Mouse (Mus musculus): ENCODE measurements at regions not wholly inside any gene's neighbourhood (a gene's known extent, or its start where the extent isn't known, plus 50 kb on each side); places are given as distances from the start of the nearest gene placed in this dataset.

- no peak for ATAC-seq (ENCODE audit: insufficient read depth, low FRiP score)
- Histone ChIP-seq H3K9me3 (replicated peaks; ENCODE audit: control insufficient read depth, low read length) (peaks cover 7% of the 10 kb centered on the region; the same call in 1 of the 2 replicates), H3K27ac (ENCODE audit: low read length) (no peak overlapping the region), H3K36me3 (ENCODE audit: control insufficient read depth, insufficient read depth, low read length) (no peaks in the 10 kb centered on the region), H3K4me2 (ENCODE audit: low read depth, low read length) (no peak overlapping the region), H3K4me3 (replicated peaks; ENCODE audit: low read length) (no peak overlapping the region), H3K4me1 (ENCODE audit: control insufficient read depth, insufficient read depth, low read length) (no peaks in the 10 kb centered on the region), H3K27me3 (ENCODE audit: control insufficient read depth, insufficient read depth, low read length) (no peaks in the 10 kb centered on the region), H3K9ac (ENCODE audit: low read length) (no peak overlapping the region)
- WGBS, result 62% methylated on average over 2 of the region's 2 CpGs
These were observed 84.6 kb upstream of the Cpeb4 start for GRCm38 (mm10) chr11:31787376-31787775.

GRCm38 (mm10) chr11:31787917-31788703 is 83.9 kb upstream of the Cpeb4 start:
- Histone ChIP-seq H3K4me1 (ENCODE audit: control insufficient read depth, insufficient read depth, low read length) (no peaks in the 10 kb centered on the region), H3K27me3 (ENCODE audit: control insufficient read depth, insufficient read depth, low read length) (no peaks in the 10 kb centered on the region), H3K27ac (ENCODE audit: low read length) (no peak overlapping the region), H3K4me3 (replicated peaks; ENCODE audit: low read length) (no peak overlapping the region), H3K4me2 (ENCODE audit: low read depth, low read length) (no peak overlapping the region), H3K9me3 (replicated peaks; ENCODE audit: control insufficient read depth, low read length) (peaks cover 5% of the 10 kb centered on the region; the same call in 1 of the 2 replicates), H3K9ac (ENCODE audit: low read length) (no peak overlapping the region), H3K36me3 (ENCODE audit: control insufficient read depth, insufficient read depth, low read length) (no peaks in the 10 kb centered on the region)
- peak; percentile 13; the same call in 1 of the 2 replicates for ATAC-seq (ENCODE audit: insufficient read depth, low FRiP score)
- 37% methylated on average over 2 of the region's 2 CpGs for WGBS

GRCm38 (mm10) chr11:31789967-31790366 is 82.0 kb upstream of the Cpeb4 start:
- H3K4me2 ChIP-seq (ENCODE audit: low read depth, low read length), result no peak overlapping the region
- WGBS, result 71% methylated on average over 3 of the region's 3 CpGs
- no peak overlapping the region for H3K9ac ChIP-seq (ENCODE audit: low read length)
- H3K9me3 ChIP-seq (replicated peaks; ENCODE audit: control insufficient read depth, low read length), result no peaks in the 10 kb centered on the region
- ATAC-seq (ENCODE audit: insufficient read depth, low FRiP score), result no peak
- no peaks in the 10 kb centered on the region for H3K4me1 ChIP-seq (ENCODE audit: control insufficient read depth, insufficient read depth, low read length)
- no peak overlapping the region for H3K27ac ChIP-seq (ENCODE audit: low read length)
- H3K27me3 ChIP-seq (ENCODE audit: control insufficient read depth, insufficient read depth, low read length), result no peaks in the 10 kb centered on the region
- no peak overlapping the region for H3K4me3 ChIP-seq (replicated peaks; ENCODE audit: low read length)
- H3K36me3 ChIP-seq (ENCODE audit: control insufficient read depth, insufficient read depth, low read length), result no peaks in the 10 kb centered on the region

- H3K4me3 ChIP-seq (replicated peaks; ENCODE audit: low read length), result no peak overlapping the region
- no peak overlapping the region for H3K27ac ChIP-seq (ENCODE audit: low read length)
- no peak overlapping the region for H3K4me2 ChIP-seq (ENCODE audit: low read depth, low read length)
- H3K4me1 ChIP-seq (ENCODE audit: control insufficient read depth, insufficient read depth, low read length), result no peaks in the 10 kb centered on the region
- ATAC-seq (ENCODE audit: insufficient read depth, low FRiP score), result no peak
- no peak overlapping the region for H3K9ac ChIP-seq (ENCODE audit: low read length)
- no peaks in the 10 kb centered on the region for H3K27me3 ChIP-seq (ENCODE audit: control insufficient read depth, insufficient read depth, low read length)
- 41% methylated on average over 2 of the region's 2 CpGs for WGBS
- H3K9me3 ChIP-seq (replicated peaks; ENCODE audit: control insufficient read depth, low read length), result no peaks in the 10 kb centered on the region
- no peaks in the 10 kb centered on the region for H3K36me3 ChIP-seq (ENCODE audit: control insufficient read depth, insufficient read depth, low read length)
These were observed 80.7 kb upstream of the Cpeb4 start for GRCm38 (mm10) chr11:31791264-31791663.

- no peak overlapping the region for H3K4me3 ChIP-seq (replicated peaks; ENCODE audit: low read length)
- no peaks in the 10 kb centered on the region for H3K4me1 ChIP-seq (ENCODE audit: control insufficient read depth, insufficient read depth, low read length)
- no peak overlapping the region for H3K4me2 ChIP-seq (ENCODE audit: low read depth, low read length)
- WGBS, result 63% methylated on average over 8 of the region's 8 CpGs
- H3K27ac ChIP-seq (ENCODE audit: low read length), result no peak overlapping the region
- H3K9me3 ChIP-seq (replicated peaks; ENCODE audit: control insufficient read depth, low read length), result no peaks in the 10 kb centered on the region; the same call in 1 of the 2 replicates
- no peaks in the 10 kb centered on the region for H3K27me3 ChIP-seq (ENCODE audit: control insufficient read depth, insufficient read depth, low read length)
- no peak for ATAC-seq (ENCODE audit: insufficient read depth, low FRiP score)
- no peaks in the 10 kb centered on the region for H3K36me3 ChIP-seq (ENCODE audit: control insufficient read depth, insufficient read depth, low read length)
- no peak overlapping the region for H3K9ac ChIP-seq (ENCODE audit: low read length)
These were observed 76.9 kb upstream of the Cpeb4 start for GRCm38 (mm10) chr11:31795084-31795483.

GRCm38 (mm10) chr11:31796245-31796644 is 75.8 kb upstream of the Cpeb4 start:
- WGBS, result 68% methylated on average over 6 of the region's 6 CpGs
- ATAC-seq (ENCODE audit: insufficient read depth, low FRiP score), result no peak
- Histone ChIP-seq H3K9ac (ENCODE audit: low read length) (no peak overlapping the region), H3K27ac (ENCODE audit: low read length) (no peak overlapping the region), H3K4me2 (ENCODE audit: low read depth, low read length) (no peak overlapping the region), H3K27me3 (ENCODE audit: control insufficient read depth, insufficient read depth, low read length) (no peaks in the 10 kb centered on the region), H3K4me1 (ENCODE audit: control insufficient read depth, insufficient read depth, low read length) (no peaks in the 10 kb centered on the region), H3K9me3 (replicated peaks; ENCODE audit: control insufficient read depth, low read length) (no peaks in the 10 kb centered on the region; the same call in 1 of the 2 replicates), H3K4me3 (replicated peaks; ENCODE audit: low read length) (no peak overlapping the region), H3K36me3 (ENCODE audit: control insufficient read depth, insufficient read depth, low read length) (no peaks in the 10 kb centered on the region)

GRCm38 (mm10) chr11:31801575-31801974 is 70.4 kb upstream of the Cpeb4 start:
- no peak overlapping the region for H3K4me3 ChIP-seq (replicated peaks; ENCODE audit: low read length)
- H3K4me2 ChIP-seq (ENCODE audit: low read depth, low read length), result no peak overlapping the region
- no peaks in the 10 kb centered on the region; the same call in 1 of the 2 replicates for H3K9me3 ChIP-seq (replicated peaks; ENCODE audit: control insufficient read depth, low read length)
- no peaks in the 10 kb centered on the region for H3K27me3 ChIP-seq (ENCODE audit: control insufficient read depth, insufficient read depth, low read length)
- no peak overlapping the region for H3K9ac ChIP-seq (ENCODE audit: low read length)
- 70% methylated on average over 4 of the region's 4 CpGs for WGBS
- H3K4me1 ChIP-seq (ENCODE audit: control insufficient read depth, insufficient read depth, low read length), result peaks cover 12% of the 10 kb centered on the region
- H3K36me3 ChIP-seq (ENCODE audit: control insufficient read depth, insufficient read depth, low read length), result no peaks in the 10 kb centered on the region
- no peak for ATAC-seq (ENCODE audit: insufficient read depth, low FRiP score)
- H3K27ac ChIP-seq (ENCODE audit: low read length), result no peak overlapping the region

- H3K4me1 ChIP-seq (ENCODE audit: control insufficient read depth, insufficient read depth, low read length), result peaks cover 21% of the 10 kb centered on the region
- peak; percentile 82 for ATAC-seq (ENCODE audit: insufficient read depth, low FRiP score)
- H3K27me3 ChIP-seq (ENCODE audit: control insufficient read depth, insufficient read depth, low read length), result no peaks in the 10 kb centered on the region
- no peak overlapping the region for H3K4me3 ChIP-seq (replicated peaks; ENCODE audit: low read length)
- H3K9me3 ChIP-seq (replicated peaks; ENCODE audit: control insufficient read depth, low read length), result no peaks in the 10 kb centered on the region; the same call in 1 of the 2 replicates
- H3K9ac ChIP-seq (ENCODE audit: low read length), result peak overlapping the region; percentile 32; the same call in 1 of the 2 replicates
- WGBS, result 29% methylated on average over 3 of the region's 3 CpGs
- no peak overlapping the region for H3K4me2 ChIP-seq (ENCODE audit: low read depth, low read length)
- peak overlapping the region; percentile 49 for H3K27ac ChIP-seq (ENCODE audit: low read length)
- H3K36me3 ChIP-seq (ENCODE audit: control insufficient read depth, insufficient read depth, low read length), result no peaks in the 10 kb centered on the region
These were observed 68.6 kb upstream of the Cpeb4 start for GRCm38 (mm10) chr11:31803319-31803891.

- H3K4me1 ChIP-seq (ENCODE audit: control insufficient read depth, insufficient read depth, low read length), result peaks cover 23% of the 10 kb centered on the region
- H3K36me3 ChIP-seq (ENCODE audit: control insufficient read depth, insufficient read depth, low read length), result no peaks in the 10 kb centered on the region
- peak overlapping the region; percentile 49; the same call in 1 of the 2 replicates for H3K27ac ChIP-seq (ENCODE audit: low read length)
- H3K4me2 ChIP-seq (ENCODE audit: low read depth, low read length), result no peak overlapping the region
- H3K4me3 ChIP-seq (replicated peaks; ENCODE audit: low read length), result no peak overlapping the region
- H3K9ac ChIP-seq (ENCODE audit: low read length), result no peak overlapping the region
- H3K27me3 ChIP-seq (ENCODE audit: control insufficient read depth, insufficient read depth, low read length), result no peaks in the 10 kb centered on the region
- no peaks in the 10 kb centered on the region for H3K9me3 ChIP-seq (replicated peaks; ENCODE audit: control insufficient read depth, low read length)
- 94% methylated on average over 6 of the region's 6 CpGs for WGBS
- ATAC-seq (ENCODE audit: insufficient read depth, low FRiP score), result no peak
These were observed 67.5 kb upstream of the Cpeb4 start for GRCm38 (mm10) chr11:31804518-31804917.

Data from stomach, embryonic 16.5 days (tissue).